Mouse (Mus musculus) lung, postnatal 0 days (tissue): ENCODE results near the gene Mfrp. TPM values are rescaled to one million over a fixed set of nuclear protein-coding genes. Genes with fewer than 3 reads are reported as not detected.

Experiments
- ATAC-seq: fragments of 200-750 bp; cut with Nextera tagmentation; 2 replicates; pipeline ENCODE4 v1.8.0; 2017; ENCODE audit warnings: moderate library complexity
- DNase-seq: peaks from one replicate; pipeline ENCODE4 v3.0.0-alpha.2; 2016; ENCODE audit warnings: low spot score
- H3K27ac ChIP-seq: fragments of 300-500 bp; sonication (generic); 2 replicates; pipeline ENCODE4 v1.5.1; 2014; ENCODE audit warnings: antibody characterized with exemption, mild to moderate bottlenecking, low read length, mixed read lengths
- H3K27me3 ChIP-seq: fragments of 300-500 bp; sonication (generic); replicated peaks from 2 replicates; pipeline ENCODE4 v1.6.1; 2014; ENCODE audit warnings: low read length, mixed read lengths; ENCODE audit not compliant: insufficient read depth
- H3K36me3 ChIP-seq: fragments of 300-500 bp; sonication (generic); 2 replicates; pipeline ENCODE4 v1.6.1; 2014; ENCODE audit warnings: low read length, mixed read lengths; ENCODE audit not compliant: insufficient read depth
- H3K4me1 ChIP-seq: fragments of 300-500 bp; sonication (generic); 2 replicates; pipeline ENCODE4 v1.6.1; 2014; ENCODE audit warnings: antibody characterized with exemption, low read depth, low read length, mixed read lengths; ENCODE audit not compliant: insufficient read depth
- H3K4me2 ChIP-seq: fragments of 300-500 bp; sonication (generic); replicated peaks from 2 replicates; pipeline ENCODE4 v1.6.1; 2014; ENCODE audit warnings: low read depth, mild to moderate bottlenecking, low read length, moderate library complexity, mixed read lengths
- H3K4me3 ChIP-seq: fragments of 300-500 bp; sonication (generic); 2 replicates; pipeline ENCODE4 v1.5.1; 2014; ENCODE audit warnings: low read depth, low read length
- H3K9ac ChIP-seq: fragments of 300-500 bp; sonication (generic); replicated peaks from 2 replicates; pipeline ENCODE4 v1.6.1; 2014; ENCODE audit warnings: low read depth, mild to moderate bottlenecking
- H3K9me3 ChIP-seq: fragments of 300-500 bp; sonication (generic); 2 replicates; pipeline ENCODE4 v1.6.1; 2016; ENCODE audit warnings: low read length, mixed read lengths
- CTCF ChIP-seq: IDR thresholded peaks from 2 replicates; pipeline ENCODE4 v1.5.1; 2016; ENCODE audit warnings: antibody characterized with exemption, mild to moderate bottlenecking
- EP300 ChIP-seq: IDR thresholded peaks from 2 replicates; pipeline ENCODE4 v1.6.1; 2016; ENCODE audit warnings: antibody characterized with exemption, mild to moderate bottlenecking, control low read depth
- WGBS: fragments of 180-500 bp; shearing (Covaris S2); extraction: QIAGEN DNeasy Blood & Tissue Kit; methylation state at CpG from one replicate; pipeline ENCODE4 v1.1.7; 2014; 5-methylcytosine and 5-hydroxymethylcytosine counted together
- polyA plus RNA-seq: library from polyadenylated mRNA; unstranded; fragments of >200 nt; fragmentation: Nextera tagmentation; extraction: Ambion mirVana; gene quantifications from 2 replicates; pipeline ENCODE4 v1.2.1, GENCODE M21; 2015

Mfrp gene
- polyA plus RNA-seq, 1 experiment from 2014 or later: 0.08 TPM

GRCm38 (mm10) chr9:44067241-44067959, 34.1 kb upstream of the Mfrp start:
- Histone ChIP-seq H3K4me1 (peaks cover 3% of the 10 kb centered on the region; the same call in 1 of the 2 replicates), H3K36me3 (no peaks in the 10 kb centered on the region), H3K4me3 (peak overlapping the region; percentile 40), H3K27ac (no peak overlapping the region), H3K27me3 (no peaks in the 10 kb centered on the region; the same call in 1 of the 2 replicates), H3K9me3 (no peaks in the 10 kb centered on the region), H3K4me2 (peak overlapping the region; percentile 76), H3K9ac (peak overlapping the region; percentile 26; the same call in 1 of the 2 replicates)
- ATAC-seq (no peak; the same call in 1 of the 2 replicates), DNase-seq (no peak)
- WGBS: 6% methylated on average over 15 of the region's 15 CpGs
- TF ChIP-seq EP300 (no peak), CTCF (no peak)

GRCm38 (mm10) chr9:44067960-44068330, 33.6 kb upstream of the Mfrp start:
- TF ChIP-seq CTCF (no peak), EP300 (no peak)
- Histone ChIP-seq H3K4me1 (peaks cover 3% of the 10 kb centered on the region; the same call in 1 of the 2 replicates), H3K4me3 (no peak overlapping the region), H3K27ac (no peak overlapping the region), H3K27me3 (no peaks in the 10 kb centered on the region; the same call in 1 of the 2 replicates), H3K4me2 (no peak overlapping the region), H3K9me3 (no peaks in the 10 kb centered on the region), H3K36me3 (no peaks in the 10 kb centered on the region), H3K9ac (no peak overlapping the region)
- ATAC-seq (no peak), DNase-seq (no peak)
- WGBS: 78% methylated on average over 6 of the region's 6 CpGs

DNA sequence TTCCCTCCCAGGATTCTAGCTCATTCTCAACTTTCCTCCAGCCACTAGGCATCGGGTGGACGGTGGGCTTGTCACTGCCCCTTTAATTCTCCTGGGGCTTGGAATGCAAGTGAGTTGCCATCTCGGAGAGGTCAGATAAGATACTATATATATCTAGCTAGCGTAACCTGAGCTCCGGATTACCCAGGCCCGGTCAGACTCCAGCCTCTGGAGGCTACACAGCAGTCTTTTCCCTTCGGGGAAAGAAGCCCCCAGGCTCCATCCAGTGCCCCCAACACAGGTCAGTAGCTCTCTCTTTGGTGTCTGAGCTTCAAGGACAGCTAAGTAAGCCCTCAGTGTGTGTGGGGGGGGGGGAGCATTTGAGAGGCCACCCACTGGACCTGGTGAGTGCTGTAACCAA, 32.3 kb upstream of the Mfrp start:
- no peaks in the 10 kb centered on the region for H3K36me3 ChIP-seq
- H3K4me1 ChIP-seq: peaks cover 3% of the 10 kb centered on the region; the same call in 1 of the 2 replicates
- DNase-seq (no peak), ATAC-seq (no peak)
- 19% methylated on average over 7 of the region's 7 CpGs for WGBS
- H3K4me3 ChIP-seq: no peak overlapping the region
- TF ChIP-seq EP300 (no peak), CTCF (no peak)
- H3K9ac ChIP-seq: no peak overlapping the region
- no peaks in the 10 kb centered on the region; the same call in 1 of the 2 replicates for H3K27me3 ChIP-seq
- H3K27ac ChIP-seq: no peak overlapping the region
- no peak overlapping the region for H3K4me2 ChIP-seq
- H3K9me3 ChIP-seq: no peaks in the 10 kb centered on the region

GRCm38 (mm10) chr9:44070113-44070843, 31.3 kb upstream of the Mfrp start:
- TF ChIP-seq CTCF: no peak
- TF ChIP-seq EP300: no peak
- H3K4me2 ChIP-seq: no peak overlapping the region
- H3K27me3 ChIP-seq: no peaks in the 10 kb centered on the region; the same call in 1 of the 2 replicates
- no peak overlapping the region for H3K9ac ChIP-seq
- DNase-seq (no peak), ATAC-seq (no peak)
- no peaks in the 10 kb centered on the region for H3K9me3 ChIP-seq
- 60% methylated on average over 14 of the region's 14 CpGs for WGBS
- no peaks in the 10 kb centered on the region for H3K36me3 ChIP-seq
- H3K27ac ChIP-seq: no peak overlapping the region
- H3K4me1 ChIP-seq: peaks cover 3% of the 10 kb centered on the region; the same call in 1 of the 2 replicates
- H3K4me3 ChIP-seq: no peak overlapping the region

DNA sequence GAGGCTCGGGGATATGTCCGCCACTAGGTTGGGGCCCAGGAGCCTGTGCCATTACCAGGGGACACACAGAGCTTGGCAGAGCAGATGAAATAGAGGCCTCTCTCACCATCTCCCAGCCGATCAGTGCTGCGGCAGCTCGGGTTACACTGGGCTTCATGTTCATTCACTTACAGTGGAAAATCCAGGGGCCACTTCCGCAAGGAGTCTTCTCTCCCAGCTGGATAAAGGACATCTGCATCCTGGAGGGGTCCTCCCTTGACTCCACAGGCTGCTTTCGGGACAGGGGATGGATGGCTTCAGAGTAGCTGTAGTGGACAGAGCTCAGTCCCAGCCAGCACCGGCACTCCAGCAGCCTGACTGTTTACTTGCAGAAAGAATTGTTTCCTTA, 30.7 kb upstream of the Mfrp start:
- ATAC-seq (no peak), DNase-seq (no peak)
- Histone ChIP-seq H3K36me3 (no peaks in the 10 kb centered on the region), H3K9me3 (no peaks in the 10 kb centered on the region), H3K4me1 (peaks cover 3% of the 10 kb centered on the region; the same call in 1 of the 2 replicates), H3K9ac (no peak overlapping the region), H3K4me2 (no peak overlapping the region), H3K27ac (no peak overlapping the region), H3K4me3 (no peak overlapping the region), H3K27me3 (no peaks in the 10 kb centered on the region; the same call in 1 of the 2 replicates)
- WGBS: 41% methylated on average over 8 of the region's 8 CpGs
- no peak for TF ChIP-seq CTCF
- no peak for TF ChIP-seq EP300

DNA sequence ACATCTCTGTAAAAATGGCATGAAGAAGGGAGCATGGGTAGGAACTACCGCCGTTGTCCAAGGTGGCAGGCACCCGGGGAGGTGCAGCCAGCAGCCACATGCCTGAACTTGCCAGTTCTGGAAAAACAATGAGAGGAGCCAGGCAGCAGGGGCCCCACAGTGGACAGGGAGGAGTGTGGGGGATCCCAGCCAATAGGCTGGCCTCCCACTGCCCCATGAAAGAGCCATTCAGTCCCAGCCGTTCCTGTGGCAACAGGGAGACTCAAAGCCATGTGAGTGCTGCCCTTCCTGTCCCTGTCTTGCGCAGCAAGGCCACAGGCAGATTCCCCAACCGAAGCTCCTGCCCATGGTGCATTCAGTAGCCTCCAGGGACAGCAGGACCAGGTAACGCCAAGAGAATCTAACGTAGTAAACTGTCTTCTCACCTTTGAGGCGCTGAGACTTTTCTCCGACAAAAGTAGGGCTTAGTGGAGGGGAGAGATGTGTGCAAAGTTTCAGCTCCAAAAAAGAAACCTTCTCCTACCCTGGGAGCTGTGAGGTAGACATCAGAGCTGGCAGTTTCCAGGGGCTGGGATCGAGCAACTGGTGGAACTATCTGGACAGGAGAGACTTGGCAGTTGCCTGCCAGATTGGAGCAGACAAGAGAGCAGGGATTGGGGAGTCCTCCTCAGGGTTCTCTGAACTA, 29.5 kb upstream of the Mfrp start:
- H3K9ac ChIP-seq: no peak overlapping the region
- no peak overlapping the region for H3K4me2 ChIP-seq
- H3K36me3 ChIP-seq: no peaks in the 10 kb centered on the region
- DNase-seq (no peak), ATAC-seq (0 out of 2 replicates have a peak, but pooled peaks have one; percentile 12)
- H3K27me3 ChIP-seq: no peaks in the 10 kb centered on the region; the same call in 1 of the 2 replicates
- H3K4me1 ChIP-seq: peaks cover 3% of the 10 kb centered on the region; the same call in 1 of the 2 replicates
- H3K4me3 ChIP-seq: no peak overlapping the region
- H3K9me3 ChIP-seq: no peaks in the 10 kb centered on the region
- WGBS: 36% methylated on average over 11 of the region's 11 CpGs
- TF ChIP-seq CTCF: no peak
- no peak for TF ChIP-seq EP300
- H3K27ac ChIP-seq: no peak overlapping the region
